Mouse (Mus musculus) testis, postnatal 14 days (tissue): ENCODE results near the gene Sulf2.
A peak's percentile ranks its signal among the peaks of the same experiment; 100 is the strongest.

ENCODE experiments used
- DNase-seq: peaks from one replicate; pipeline ENCODE4 v3.0.0; 2021; ENCODE audit warnings: low spot score

Gene Sulf2

DNA sequence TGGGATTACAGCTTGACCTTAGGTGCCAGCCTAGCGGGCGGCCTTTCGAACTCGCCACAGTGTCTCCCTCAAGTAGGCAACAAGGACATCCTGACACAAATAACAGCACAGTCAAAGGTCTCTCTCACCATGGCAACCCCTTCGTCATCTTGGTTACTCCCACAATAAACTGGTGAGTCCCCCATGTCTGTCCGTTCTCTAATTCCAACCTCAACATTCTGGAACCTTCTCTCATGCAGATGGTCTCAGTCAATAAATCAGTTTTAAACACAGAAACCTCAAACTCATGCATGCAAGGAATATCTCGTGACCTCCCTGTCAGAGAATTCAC is 39.2 kb downstream of the Sulf2 start:
- no peak for DNase-seq

DNA sequence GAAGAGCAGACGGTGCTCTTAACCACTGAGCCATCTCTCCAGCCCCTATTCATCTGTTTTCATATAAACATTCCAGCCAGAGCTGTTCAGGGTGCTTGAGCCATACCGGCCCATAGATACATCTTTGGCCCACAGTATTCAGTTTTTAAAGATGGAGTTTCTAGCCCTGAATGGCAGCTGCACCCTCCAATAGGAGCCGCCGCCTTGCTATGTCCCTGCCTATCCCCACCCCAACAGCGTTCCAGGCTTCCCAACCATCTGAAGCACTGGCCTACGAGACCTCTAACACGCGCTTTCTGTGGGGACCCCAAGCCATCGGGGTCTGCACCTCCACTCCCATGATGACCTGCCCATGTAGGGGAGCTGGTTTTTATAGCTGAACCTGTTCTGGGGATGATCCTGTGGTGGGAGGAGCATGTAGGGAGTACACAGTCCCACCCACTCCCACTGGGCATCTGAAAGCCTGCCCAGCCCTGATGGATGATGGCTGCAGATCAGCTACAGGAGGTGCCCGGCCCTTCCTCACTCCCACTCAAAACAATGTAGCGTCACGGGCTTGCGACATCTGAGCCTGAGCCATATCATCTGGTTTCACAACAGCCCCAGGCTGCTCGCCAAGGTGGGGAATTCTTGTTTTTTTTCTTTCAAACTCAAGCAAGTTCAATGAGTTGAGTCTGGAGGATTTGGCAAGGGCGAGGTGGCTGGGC is 39.7 kb downstream of the Sulf2 start:
- peak; percentile 72 for DNase-seq

DNA sequence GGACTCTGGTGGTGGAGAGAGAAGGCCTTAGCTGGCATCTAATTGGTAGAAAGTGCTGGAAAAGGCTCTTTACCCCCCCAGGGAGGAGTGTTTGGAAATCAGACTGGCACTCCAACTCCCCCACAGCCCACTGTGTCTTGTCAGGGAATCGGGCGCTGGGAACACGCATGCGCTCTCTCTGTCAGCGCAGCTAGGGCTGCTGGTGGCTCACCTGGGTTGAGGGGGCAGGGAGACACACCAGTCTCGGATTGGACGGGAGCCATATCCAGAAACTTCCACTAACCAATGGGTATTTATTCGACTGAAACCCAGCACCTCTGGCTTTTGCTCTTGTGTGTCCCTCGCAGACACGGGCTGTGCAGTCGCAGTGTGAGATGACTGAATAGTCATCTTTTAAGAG is 42.5 kb downstream of the Sulf2 start:
- DNase-seq = no peak

DNA sequence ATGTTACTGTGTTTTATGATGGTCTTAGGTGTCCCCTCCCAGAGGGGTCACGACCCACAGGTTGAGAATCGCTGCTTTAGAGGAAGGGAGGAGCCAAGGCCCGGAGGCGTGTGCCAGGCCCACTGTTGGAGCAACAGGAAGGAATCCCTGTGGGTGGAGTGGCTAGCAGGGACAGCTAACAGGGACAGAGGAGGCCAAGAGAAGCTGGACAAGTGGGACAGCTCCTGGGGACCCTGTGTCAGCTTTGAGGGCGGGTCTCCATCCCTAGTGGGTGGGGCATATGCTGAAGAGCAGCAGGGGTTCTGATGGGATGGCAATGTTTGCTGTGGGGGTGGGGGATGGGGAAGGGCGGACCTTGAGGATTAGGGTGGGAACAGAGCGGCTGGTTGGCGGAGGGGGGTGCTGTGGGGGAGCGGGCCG is 43.6 kb downstream of the Sulf2 start:
- no peak for DNase-seq

DNA sequence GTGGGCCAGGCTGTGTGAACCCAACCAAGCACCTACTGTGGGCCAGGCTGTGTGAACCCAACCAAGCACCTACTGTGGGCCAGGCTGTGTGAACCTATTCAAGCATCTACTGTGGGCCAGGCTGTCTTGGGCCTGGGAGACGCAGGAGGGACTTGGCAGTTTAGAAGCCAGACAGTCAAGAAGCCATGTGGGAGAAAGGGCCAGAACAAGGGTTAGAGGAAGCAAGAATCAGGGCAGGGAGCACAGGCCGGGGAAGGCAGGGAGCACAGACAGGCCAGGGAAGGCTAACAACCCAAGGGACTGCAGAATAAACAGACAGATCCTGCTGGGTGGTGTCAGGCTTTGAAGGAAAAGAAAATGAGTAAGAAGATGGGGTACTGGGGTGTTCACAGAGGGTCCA is 44.2 kb downstream of the Sulf2 start:
- no peak for DNase-seq

DNA sequence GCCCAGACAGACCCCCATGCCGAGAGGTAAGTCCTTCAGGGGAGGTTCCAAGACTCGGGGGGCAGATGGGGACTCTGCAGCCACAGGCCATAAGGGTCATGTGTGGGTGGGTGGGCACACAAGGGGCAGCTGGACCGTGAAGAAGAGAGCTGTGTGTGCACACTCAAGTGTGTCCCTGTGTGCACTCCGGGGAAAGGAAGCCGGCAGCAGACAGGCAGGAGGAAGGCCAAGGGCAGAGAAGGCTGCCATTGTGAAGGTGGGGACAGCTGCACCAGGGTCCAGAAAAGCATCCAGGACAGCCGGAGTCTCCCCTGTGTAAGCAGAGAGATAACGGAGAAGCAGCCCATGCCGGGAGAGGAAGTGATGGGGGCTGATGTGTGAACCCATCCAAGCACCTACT is 44.7 kb downstream of the Sulf2 start:
- DNase-seq = no peak

DNA sequence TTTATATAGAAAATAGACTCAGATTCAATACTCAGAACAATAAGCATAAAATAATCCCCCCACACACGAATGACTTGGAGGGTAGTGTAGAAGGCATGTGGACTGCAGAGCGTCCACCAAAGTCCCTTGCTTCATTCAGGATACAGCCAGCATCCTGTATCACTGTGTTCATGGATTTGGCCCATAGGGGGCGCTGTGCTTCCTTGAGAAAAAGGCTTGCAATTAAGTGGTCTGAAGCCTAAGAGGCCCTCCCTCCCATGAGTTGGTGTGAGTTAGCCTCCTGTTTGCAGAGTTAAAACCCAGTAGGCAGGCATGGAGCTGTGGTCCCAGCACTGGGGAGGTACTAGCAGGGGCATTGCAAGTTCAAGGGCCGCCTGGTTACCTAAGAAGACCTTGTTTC is 47.1 kb downstream of the Sulf2 start:
- peak; percentile 72 for DNase-seq

DNA sequence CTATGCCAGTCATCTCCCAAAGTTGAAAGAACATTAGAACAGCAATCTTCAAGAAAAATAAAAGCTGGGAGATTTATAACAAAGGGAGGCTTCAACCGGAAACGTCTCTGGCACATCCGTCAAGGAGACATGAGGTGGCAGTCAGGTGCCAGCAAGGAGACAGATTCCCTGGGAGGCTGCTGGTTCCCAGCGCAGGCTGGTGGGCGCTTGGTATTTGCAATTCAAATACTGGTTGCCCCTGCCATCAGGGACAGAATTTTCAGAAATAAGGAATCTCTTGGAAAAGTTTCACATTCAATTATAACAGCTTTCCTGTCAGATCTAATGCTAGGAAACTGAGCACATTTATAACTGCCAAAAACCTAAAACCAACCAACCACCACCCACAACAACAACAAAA is 47.6 kb downstream of the Sulf2 start:
- no peak for DNase-seq

DNA sequence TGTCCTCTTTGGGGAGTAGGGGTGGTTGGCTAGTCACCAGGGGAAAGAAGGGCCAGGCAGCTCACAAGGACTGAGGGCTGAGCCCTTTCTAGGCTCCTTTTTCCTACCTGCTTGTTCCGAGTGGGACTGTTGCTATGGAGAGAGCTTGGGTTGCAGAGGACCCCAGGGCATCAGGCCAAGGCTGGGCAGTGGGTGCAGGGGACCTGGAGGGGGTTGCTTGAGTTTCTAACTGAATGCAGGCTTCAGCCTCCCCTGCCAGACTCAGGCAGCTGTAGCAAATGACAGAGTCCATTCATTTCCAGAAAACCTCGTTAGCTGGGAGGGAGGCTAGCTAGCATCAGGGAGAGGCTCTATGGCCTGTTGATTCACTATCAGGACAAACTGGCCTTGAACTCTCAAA is 48.8 kb downstream of the Sulf2 start:
- no peak for DNase-seq

DNA sequence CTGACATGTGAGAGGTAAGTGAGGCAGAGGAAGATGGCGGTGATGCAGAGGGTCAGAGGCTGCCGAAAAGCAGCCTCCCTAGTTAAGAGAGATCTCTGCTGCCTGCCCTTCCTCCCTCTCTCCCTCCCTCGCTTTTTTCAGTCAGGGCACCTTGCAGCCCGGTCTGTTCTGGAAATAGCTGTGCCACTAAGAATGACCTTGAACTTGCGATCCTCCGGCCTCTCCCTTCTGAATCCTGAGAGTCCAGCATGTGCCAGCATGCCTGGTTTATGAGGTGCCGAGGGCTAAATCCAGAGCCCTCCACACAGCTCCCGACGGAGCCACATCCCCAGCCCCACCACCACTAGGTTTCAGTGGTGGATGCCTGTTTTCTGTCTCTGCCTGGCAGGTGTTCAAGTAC is 49.6 kb downstream of the Sulf2 start:
- no peak for DNase-seq

DNA sequence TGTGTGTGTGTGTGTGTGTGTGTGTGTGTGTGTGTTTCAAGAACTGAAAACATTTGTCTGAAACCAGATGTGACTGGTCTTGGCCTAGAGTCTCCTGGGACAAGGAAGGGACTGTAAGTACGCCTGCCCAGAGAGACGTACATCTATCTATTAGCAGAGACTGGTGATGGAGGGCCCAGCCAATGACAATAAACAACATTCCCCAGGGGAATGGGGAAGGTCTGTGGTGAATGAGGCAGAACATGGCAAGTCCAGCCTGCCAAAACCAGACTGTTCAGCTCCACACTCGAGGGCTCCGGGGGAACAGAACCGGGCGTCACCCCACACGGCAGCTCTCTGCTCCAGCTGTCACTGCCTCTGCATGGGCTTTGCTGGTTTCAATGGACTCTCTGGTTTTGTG is 52.6 kb downstream of the Sulf2 start:
- DNase-seq = no peak

DNA sequence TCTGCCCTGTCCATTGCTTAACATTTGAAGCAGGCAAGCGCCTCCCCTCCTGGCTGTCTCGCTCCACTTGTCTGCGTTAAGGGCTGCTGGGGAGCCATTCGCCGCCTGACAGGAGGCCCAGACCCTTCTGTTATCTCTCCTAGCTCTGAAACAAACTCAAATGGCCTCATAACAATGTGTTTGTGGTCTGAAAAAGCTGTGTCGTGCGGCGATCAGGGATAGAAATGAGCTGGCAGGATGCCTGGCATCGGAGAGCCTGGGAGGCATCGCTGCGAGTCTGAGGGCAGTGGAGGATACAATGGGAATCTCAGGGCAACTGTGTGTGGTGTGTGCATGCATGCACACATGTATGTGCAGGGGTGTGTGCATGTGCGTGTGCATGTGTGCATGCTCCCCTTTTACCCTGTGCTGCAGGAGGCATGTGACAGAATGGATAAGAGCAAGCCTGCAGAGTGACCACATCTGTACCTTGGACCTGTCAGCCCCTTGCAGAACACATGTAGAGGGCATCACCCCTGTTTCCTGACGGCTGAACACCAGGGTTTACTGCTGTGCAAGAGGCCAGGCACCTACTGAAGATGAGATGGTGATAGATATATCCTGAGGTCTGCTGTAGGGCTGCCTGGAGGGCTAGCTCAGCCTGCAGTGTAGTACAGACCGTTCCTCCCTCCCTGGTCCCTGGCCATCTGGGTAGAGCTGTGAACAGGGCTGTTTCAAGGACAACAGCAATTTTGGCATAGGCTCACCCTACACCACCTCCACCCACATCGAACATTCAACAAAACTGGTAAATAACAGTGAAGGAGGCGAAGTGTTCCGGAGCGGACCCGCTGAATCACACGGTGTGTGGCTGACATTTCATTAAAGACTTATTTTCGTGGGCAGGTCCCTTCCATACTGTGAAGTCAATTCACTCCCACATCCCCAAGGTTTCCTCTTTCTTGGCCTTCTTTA is 54.9 kb downstream of the Sulf2 start:
- DNase-seq = peak; percentile 76

DNA sequence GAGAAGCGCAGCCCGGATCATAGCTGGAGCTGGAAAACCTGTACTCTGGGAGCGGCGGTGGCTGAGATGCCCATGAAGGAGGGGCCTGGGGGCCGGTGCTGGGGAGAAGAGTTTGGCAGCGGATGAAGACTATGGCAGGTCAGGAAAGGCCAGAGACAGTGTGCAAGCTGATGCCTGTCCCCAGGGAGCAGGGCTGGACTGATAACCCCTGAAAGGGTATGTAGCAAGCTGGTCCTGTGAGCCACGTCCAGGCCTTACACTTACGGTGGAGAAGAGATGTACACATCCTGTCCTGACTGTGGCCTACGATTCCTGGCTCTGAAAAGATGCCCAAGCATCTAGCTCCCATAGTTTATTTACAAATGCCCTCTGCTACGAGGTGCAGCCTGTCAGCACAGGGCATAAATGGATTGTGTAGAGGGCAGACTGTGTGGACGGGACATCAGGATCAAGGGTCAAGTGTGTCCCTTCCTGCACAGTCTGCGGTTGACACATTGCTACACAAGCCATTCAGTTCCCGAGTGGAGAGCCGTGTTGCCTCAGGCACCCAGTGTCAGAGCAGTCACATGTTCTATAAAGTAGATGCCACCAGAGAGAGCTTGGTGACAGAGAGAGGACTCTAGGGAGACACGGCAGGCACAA is 57.0 kb downstream of the Sulf2 start:
- no peak for DNase-seq

DNA sequence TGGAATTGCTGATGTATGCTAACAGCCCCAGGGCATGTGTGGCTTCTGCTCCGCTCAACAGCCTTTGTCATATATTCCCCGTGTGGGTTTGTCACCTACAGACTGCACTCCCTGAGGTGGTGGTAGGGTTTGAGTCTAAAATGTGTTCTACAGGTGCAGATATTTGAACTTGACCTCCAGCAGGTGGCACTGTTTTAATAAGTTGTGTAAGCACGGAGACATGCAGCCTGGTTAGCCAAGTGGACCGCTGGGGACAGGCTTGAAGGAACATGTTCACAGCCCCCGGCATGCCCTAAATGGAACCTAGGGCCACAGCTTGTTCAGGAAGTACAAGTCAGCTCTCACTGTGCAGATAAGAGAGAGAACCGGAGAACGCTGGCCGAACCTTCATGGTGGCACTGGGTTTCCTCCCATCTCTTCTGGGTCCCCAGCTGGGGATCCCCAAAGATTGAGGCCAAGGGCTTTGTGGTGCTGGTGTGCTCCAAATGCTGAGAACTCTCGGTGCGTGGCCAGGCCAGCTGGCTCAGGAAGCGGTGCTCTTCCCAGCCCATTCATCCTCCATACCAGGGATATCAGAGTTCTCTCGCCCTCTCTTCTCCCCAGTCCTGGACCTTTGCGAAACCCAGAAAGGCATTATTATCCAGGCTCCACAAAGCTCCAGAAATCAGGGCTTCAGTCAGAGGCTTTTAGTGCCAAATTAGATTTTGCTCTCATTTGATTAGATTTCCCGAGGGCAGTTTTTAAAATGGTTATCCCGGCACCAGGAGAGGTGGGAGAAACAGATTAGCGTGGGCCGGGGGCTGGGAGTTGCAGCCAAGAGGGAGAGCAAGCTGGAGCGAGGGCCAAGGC is 57.8 kb downstream of the Sulf2 start:
- DNase-seq = no peak

DNA sequence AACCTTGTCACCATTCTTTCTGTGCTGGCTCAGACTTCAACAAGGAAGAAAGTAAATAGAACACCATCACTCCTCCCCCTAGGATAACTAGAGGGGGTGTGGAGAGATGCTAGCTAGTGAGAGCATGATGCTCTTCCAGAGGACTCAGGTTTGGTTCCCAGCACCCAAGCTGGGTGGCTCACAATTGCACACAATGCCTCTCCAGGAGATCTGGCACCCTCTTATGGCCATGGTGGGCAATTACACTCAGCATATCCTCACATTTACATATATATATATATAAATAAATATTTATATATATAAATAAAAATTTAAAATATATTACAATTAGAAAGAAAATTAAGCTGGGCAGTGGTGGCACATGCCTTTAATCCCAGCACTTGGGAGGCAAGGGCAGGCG is 58.6 kb downstream of the Sulf2 start:
- DNase-seq = no peak

DNA sequence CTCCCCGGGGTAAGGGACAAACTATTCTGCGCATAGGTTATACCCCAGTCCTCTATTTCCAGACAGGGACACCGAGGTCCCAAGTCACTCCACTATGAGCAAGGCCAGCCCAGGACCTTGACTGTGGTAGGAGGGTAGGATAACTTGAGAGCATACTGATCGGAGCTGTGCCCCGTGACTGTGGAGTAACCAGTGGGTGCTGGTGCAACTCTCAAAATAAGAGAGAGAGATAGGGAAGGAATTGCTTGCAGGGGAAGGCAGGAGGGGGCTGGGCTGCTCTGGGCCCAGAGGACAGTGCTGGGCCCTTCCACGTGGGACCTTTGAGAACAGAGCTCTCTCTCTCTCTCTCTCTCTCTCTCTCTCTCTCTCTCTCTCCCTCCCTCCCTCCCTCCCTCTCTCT is 59.2 kb downstream of the Sulf2 start:
- DNase-seq = no peak

DNA sequence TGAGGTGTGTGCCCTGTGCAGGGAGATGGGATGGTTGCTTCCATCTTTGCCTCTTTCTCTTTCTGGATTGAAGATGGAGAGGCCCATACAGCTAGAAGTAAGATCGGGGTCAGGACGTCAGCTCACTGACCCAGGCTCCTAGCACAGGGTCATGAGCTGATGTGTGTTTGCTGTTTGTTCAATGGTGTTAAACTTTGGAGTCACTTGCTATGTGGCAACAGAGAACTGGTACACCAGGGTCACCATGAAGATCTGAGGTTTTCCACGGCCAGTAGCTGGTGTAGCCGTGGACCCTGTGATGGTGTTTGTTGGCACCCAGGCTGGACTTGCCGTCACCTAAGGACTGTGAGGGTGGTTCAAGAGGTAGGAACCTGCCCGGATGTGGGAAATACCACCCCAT is 63.1 kb downstream of the Sulf2 start:
- DNase-seq = no peak

DNA sequence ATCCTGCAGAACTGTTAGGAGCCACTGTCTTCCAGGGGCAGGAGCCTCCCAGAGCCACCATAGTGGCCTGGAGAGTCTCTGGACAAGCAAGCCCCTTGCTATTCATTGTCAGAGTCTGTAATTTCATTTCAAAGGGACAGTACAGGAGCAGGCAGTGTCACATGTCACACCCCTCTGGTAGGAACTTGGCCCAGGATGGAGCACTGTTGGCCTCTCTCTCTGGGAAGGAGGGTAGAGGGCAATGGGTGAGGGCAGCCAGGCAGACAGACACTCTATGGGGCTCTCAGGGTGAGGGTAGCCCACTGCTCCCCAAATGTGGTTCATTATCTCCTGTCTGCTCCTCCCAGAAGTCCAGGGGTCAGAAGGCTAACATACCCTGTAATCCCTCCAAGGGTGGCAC is 63.9 kb downstream of the Sulf2 start:
- no peak for DNase-seq

DNA sequence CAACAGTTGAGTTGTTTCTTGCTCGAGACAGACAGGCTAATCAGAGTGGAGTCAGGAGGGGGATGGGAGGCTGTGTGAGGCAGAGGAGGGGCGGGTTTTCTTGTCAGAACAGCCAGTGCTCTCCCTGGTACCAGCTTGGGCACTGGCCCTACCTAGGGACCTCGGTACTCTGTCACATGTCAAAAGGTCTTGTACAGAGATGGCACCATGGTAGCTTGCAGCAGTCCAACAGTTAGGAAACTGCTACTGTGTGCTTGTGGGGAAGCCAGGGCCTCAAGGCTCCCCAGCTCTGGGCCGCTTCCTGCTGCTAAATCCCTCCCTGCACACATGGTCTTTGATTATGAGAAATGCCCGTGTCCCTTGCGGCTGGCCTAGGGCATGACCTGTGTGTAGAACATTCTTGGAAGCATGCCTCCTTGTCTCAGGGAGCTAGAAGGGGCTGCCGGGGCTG is 65.3 kb downstream of the Sulf2 start:
- no peak for DNase-seq

DNA sequence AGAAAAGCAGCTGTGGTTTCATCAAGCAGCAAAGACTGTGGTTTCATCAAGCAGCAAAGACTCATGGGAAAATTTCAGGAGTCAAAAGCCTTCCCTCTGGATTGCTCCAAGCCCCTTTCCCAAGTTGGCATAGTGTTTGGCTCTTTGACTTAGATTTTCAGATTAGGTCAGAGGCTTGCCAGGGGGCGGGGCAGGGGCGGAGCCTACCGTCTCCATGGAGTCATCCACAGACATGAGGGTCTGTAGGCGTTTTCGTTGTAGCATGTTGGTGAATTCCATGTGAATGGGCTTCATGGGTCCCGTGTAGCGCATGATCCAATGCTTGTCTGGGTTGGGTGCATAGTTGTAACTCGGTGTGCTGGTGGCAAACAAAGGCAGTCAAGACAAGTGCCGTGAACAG is 66.5 kb downstream of the Sulf2 start:
- DNase-seq = no peak

DNA sequence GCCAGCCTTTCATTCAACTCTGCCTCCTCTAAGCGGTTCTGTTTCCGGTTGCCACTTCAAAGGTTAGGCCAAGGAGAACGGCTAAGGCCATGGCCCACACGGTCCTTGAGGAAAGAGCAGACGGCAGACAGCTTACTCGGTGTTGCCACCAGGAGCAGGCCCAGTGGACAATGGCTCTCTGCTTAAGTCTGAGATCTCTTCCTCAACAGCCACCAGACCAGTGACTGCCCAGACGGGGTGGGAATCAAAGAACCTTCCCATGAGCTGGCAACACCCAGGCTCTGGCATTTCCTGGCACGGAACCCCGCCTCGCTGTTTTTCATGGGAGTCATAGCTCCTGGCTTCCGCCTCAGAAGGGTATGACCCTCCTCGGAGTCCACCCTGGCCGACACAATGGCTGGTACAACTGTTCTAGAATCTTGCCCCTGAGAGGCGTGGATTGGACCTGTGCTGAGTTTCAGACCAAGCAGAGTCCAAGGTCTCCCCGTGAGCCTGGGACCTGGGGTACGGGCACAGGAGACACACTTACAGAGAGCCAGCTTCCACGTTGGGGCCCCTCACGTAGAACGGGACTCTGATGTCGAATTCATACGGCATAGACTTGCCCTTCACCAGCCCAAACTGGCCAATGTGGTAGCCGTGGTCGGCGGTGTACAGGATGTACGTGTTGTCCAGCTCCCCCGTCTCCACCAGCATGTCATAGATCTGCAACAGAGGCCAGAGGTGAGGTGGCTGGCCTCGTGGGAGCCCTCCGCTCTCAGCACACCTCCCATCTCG is 68.8 kb downstream of the Sulf2 start:
- no peak for DNase-seq
